Mouse (Mus musculus) CH12.LX (cell line): ENCODE data around the gene Mex3d.

Source experiments
- CTCF ChIP-seq, 2 experiments: IDR thresholded peaks in 1 of 2; conservative IDR thresholded peaks in 1 of 2; 2 replicates each; pipeline ENCODE4 v1.5.1; 2011 to 2012; ENCODE audit warnings: low read depth in 2 of 2, low read length in 2 of 2, improper control_type of control experiment in 1 of 2, inconsistent platforms in 1 of 2, mild to moderate bottlenecking in 1 of 2, moderate library complexity in 1 of 2
- ELF1 ChIP-seq: IDR thresholded peaks from 2 replicates; pipeline ENCODE4 v1.6.1; 2014; ENCODE audit warnings: low read depth, mild to moderate bottlenecking, inconsistent platforms, low read length, improper control_type of control experiment
- HCFC1 ChIP-seq: IDR thresholded peaks from 2 replicates; pipeline ENCODE4 v1.6.1; 2012; ENCODE audit warnings: low read depth, mild to moderate bottlenecking, inconsistent platforms, low read length, improper control_type of control experiment
- IRF4 ChIP-seq: IDR thresholded peaks from 2 replicates; pipeline ENCODE4 v1.6.1; 2014; ENCODE audit warnings: low read depth, mild to moderate bottlenecking, inconsistent platforms, low read length, improper control_type of control experiment
- MAX ChIP-seq: IDR thresholded peaks from 2 replicates; pipeline ENCODE4 v1.6.1; 2011; ENCODE audit warnings: low read length, improper control_type of control experiment
- MAZ ChIP-seq: IDR thresholded peaks from 2 replicates; pipeline ENCODE4 v1.6.1; 2012; ENCODE audit warnings: low read depth, mild to moderate bottlenecking, inconsistent platforms, low read length, improper control_type of control experiment, moderate library complexity
- MYC ChIP-seq: IDR thresholded peaks from 2 replicates; pipeline ENCODE4 v1.6.1; 2011; ENCODE audit warnings: low read depth, mild to moderate bottlenecking, improper control_type of control experiment, low read length
- NELFE ChIP-seq: IDR thresholded peaks from 2 replicates; pipeline ENCODE4 v1.6.1; 2011; ENCODE audit warnings: low read depth, low read length, improper control_type of control experiment
- POLR2AphosphoS2 ChIP-seq: IDR thresholded peaks from 2 replicates; pipeline ENCODE4 v1.6.1; 2011; ENCODE audit warnings: low read depth, low read length, improper control_type of control experiment
- SMC3 ChIP-seq: IDR thresholded peaks from 2 replicates; pipeline ENCODE4 v1.6.1; 2011; ENCODE audit warnings: low read depth, low read length, improper control_type of control experiment
- ZNF384 ChIP-seq: IDR thresholded peaks from 2 replicates; pipeline ENCODE4 v1.6.1; 2012; ENCODE audit warnings: low read depth, low read length, improper control_type of control experiment, inconsistent platforms

DNA sequence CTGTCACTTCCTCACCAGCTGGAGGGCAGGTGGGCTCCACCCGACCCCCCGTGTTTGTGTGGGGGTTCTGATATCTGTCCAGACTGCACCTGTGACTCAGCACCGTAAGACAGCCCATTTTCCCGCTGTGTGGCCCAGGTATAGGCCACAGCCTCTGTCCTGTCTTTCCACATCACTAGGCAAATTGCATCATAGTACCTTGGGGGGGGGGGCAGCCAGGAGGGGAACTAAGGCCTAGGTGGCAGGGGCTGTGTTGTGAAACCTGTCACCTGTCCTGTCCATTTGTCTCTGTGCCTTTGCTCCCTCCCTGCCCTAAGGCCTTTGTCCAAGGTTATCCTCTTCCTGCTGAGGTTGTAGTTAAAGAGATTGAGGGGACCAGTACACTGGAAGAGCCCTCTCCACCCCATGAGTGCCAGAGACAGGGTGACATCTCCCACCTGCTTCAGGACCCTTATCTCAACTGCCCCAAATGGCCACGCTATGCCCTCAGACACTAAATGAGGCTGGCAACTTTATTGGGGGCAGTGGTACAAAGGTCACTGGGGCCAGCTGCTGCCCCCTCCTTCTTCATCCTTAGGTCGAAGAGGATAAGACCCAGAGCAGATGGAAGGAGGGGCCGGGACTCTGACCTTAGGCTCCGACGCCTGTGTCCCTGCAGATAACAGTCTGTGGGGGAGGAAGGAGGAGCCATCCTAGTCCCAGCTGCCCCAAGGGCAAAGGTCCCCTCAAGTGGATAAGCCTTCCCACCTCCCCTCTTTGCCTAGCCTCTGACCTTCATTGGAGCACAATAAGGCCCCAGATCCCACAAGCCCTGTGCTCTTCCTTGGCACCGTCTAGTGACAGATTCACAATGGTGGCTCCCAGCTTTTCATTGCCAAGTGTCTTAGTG is 55.6 kb downstream of the Mex3d start:
- TF ChIP-seq NELFE (no peak), CTCF (conservative IDR thresholded peaks at IDR 0.05 in 1 of 2, IDR thresholded peaks at IDR 0.05 in 1 of 2; ENCODE audit: low read depth in 2 of 2, low read length in 2 of 2) (no peak), ZNF384 (no peak), MYC (no peak), IRF4 (no peak), POLR2AphosphoS2 (no peak), MAX (no peak), MAZ (no peak), ELF1 (no peak), HCFC1 (no peak), SMC3 (no peak)
